Mouse (Mus musculus) neural tube, embryonic 11.5 days (tissue): ENCODE measurements around the gene Ankmy1. TPM values are rescaled to one million over a fixed set of nuclear protein-coding genes. Genes with fewer than 3 reads are reported as not detected.
A peak's percentile ranks its signal among the peaks of the same experiment; 100 is the strongest.

Experiments used
- ATAC-seq: fragments of 200-750 bp; cut with Nextera tagmentation; 2 replicates; pipeline ENCODE4 v1.8.0; 2017; ENCODE audit warnings: moderate number of reproducible peaks, mild to moderate bottlenecking, moderate TSS enrichment, moderate library complexity; ENCODE audit not compliant: insufficient read depth, low FRiP score, low TSS enrichment
- DNase-seq: peaks from one replicate; pipeline ENCODE4 v3.0.0-alpha.2; 2015; ENCODE audit warnings: low spot score
- H3K27ac ChIP-seq: fragments of 300-500 bp; sonication (generic); 2 replicates; pipeline ENCODE4 v1.5.1; 2014; ENCODE audit warnings: low read depth, mild to moderate bottlenecking, low read length
- H3K27me3 ChIP-seq: fragments of 300-500 bp; sonication (generic); 2 replicates; pipeline ENCODE4 v1.6.1; 2014; ENCODE audit warnings: mild to moderate bottlenecking, low read length, mixed read lengths; ENCODE audit not compliant: control insufficient read depth, insufficient read depth
- H3K36me3 ChIP-seq: fragments of 300-500 bp; sonication (generic); 2 replicates; pipeline ENCODE4 v1.6.1; 2014; ENCODE audit warnings: mild to moderate bottlenecking, low read length, moderate library complexity, mixed read lengths; ENCODE audit not compliant: control insufficient read depth, insufficient read depth
- H3K4me1 ChIP-seq: fragments of 300-500 bp; sonication (generic); 2 replicates; pipeline ENCODE4 v1.6.1; 2014; ENCODE audit warnings: low read length, mixed read lengths; ENCODE audit not compliant: control insufficient read depth, insufficient read depth
- H3K4me2 ChIP-seq: fragments of 300-500 bp; sonication (generic); 2 replicates; pipeline ENCODE4 v1.6.1; 2014; ENCODE audit warnings: low read depth, mild to moderate bottlenecking, moderate library complexity
- H3K4me3 ChIP-seq: fragments of 300-500 bp; sonication (generic); 2 replicates; pipeline ENCODE4 v1.5.1; 2014; ENCODE audit warnings: low read depth, low read length
- H3K9ac ChIP-seq: fragments of 300-500 bp; sonication (generic); 2 replicates; pipeline ENCODE4 v1.6.1; 2014; ENCODE audit warnings: mild to moderate bottlenecking, low read length
- H3K9me3 ChIP-seq: fragments of 300-500 bp; sonication (generic); 2 replicates; pipeline ENCODE4 v1.6.1; 2016; ENCODE audit warnings: low read length; ENCODE audit not compliant: control insufficient read depth
- WGBS: fragments of 180-500 bp; shearing (Covaris S2); extraction: QIAGEN DNeasy Blood & Tissue Kit; methylation state at CpG from one replicate; pipeline ENCODE4 v1.1.7; 2014; 5-methylcytosine and 5-hydroxymethylcytosine counted together
- polyA plus RNA-seq: library from polyadenylated mRNA; unstranded; fragments of >200 nt; fragmentation: Nextera tagmentation; extraction: Ambion mirVana; gene quantifications from 2 replicates; pipeline ENCODE4 v1.2.1, GENCODE M21; 2014

The Ankmy1 gene
- polyA plus RNA-seq, 1 experiment from 2014 or later, result 0.23 TPM

- H3K9me3 ChIP-seq, result no peaks in the 10 kb centered on the region
- H3K27ac ChIP-seq, result 0 out of 2 replicates have a peak overlapping the region, but pooled peaks have one; percentile 15
- peak overlapping the region; percentile 24 for H3K4me3 ChIP-seq
- H3K36me3 ChIP-seq, result 0 out of 2 replicates have a peak, but pooled peaks cover 3% of the 10 kb centered on the region
- ATAC-seq (peak; percentile 79), DNase-seq (peak; percentile 76)
- 7% methylated on average over 41 of the region's 41 CpGs for WGBS
- H3K4me2 ChIP-seq, result peak overlapping the region; percentile 51
- H3K4me1 ChIP-seq, result peaks cover 13% of the 10 kb centered on the region
- no peaks in the 10 kb centered on the region for H3K27me3 ChIP-seq
- peak overlapping the region; percentile 50 for H3K9ac ChIP-seq
Measured at GRCm38 (mm10) chr1:92847873-92848839, 54.5 kb downstream of the Ankmy1 start.

GRCm38 (mm10) chr1:92845889-92846288 lies 56.8 kb downstream of the Ankmy1 start:
- no peak overlapping the region for H3K4me3 ChIP-seq
- H3K4me1 ChIP-seq, result peaks cover 13% of the 10 kb centered on the region
- H3K9ac ChIP-seq, result no peak overlapping the region
- DNase-seq (no peak), ATAC-seq (no peak)
- 0 out of 2 replicates have a peak, but pooled peaks cover 3% of the 10 kb centered on the region for H3K36me3 ChIP-seq
- H3K27me3 ChIP-seq, result no peaks in the 10 kb centered on the region
- no peaks in the 10 kb centered on the region for H3K9me3 ChIP-seq
- H3K4me2 ChIP-seq, result no peak overlapping the region
- no peak overlapping the region for H3K27ac ChIP-seq
- WGBS, result 85% methylated on average over 7 of the region's 7 CpGs

- no peak overlapping the region for H3K4me2 ChIP-seq
- H3K4me3 ChIP-seq, result no peak overlapping the region
- H3K27me3 ChIP-seq, result no peaks in the 10 kb centered on the region
- DNase-seq (no peak), ATAC-seq (no peak)
- no peaks in the 10 kb centered on the region for H3K4me1 ChIP-seq
- H3K36me3 ChIP-seq, result 0 out of 2 replicates have a peak, but pooled peaks cover 5% of the 10 kb centered on the region
- 72% methylated on average over 3 of the region's 3 CpGs for WGBS
- H3K9me3 ChIP-seq, result no peaks in the 10 kb centered on the region
- no peak overlapping the region for H3K9ac ChIP-seq
- no peak overlapping the region for H3K27ac ChIP-seq
Measured at GRCm38 (mm10) chr1:92841427-92841826, 61.3 kb downstream of the Ankmy1 start.

GRCm38 (mm10) chr1:92840231-92840890 lies 62.3 kb downstream of the Ankmy1 start:
- no peak overlapping the region for H3K27ac ChIP-seq
- DNase-seq (no peak), ATAC-seq (no peak)
- H3K4me2 ChIP-seq, result no peak overlapping the region
- no peak overlapping the region for H3K9ac ChIP-seq
- H3K9me3 ChIP-seq, result no peaks in the 10 kb centered on the region
- H3K36me3 ChIP-seq, result 0 out of 2 replicates have a peak, but pooled peaks cover 5% of the 10 kb centered on the region
- H3K4me3 ChIP-seq, result no peak overlapping the region
- H3K27me3 ChIP-seq, result no peaks in the 10 kb centered on the region
- WGBS, result 88% methylated on average over 8 of the region's 8 CpGs
- no peaks in the 10 kb centered on the region; the same call in 1 of the 2 replicates for H3K4me1 ChIP-seq

DNA sequence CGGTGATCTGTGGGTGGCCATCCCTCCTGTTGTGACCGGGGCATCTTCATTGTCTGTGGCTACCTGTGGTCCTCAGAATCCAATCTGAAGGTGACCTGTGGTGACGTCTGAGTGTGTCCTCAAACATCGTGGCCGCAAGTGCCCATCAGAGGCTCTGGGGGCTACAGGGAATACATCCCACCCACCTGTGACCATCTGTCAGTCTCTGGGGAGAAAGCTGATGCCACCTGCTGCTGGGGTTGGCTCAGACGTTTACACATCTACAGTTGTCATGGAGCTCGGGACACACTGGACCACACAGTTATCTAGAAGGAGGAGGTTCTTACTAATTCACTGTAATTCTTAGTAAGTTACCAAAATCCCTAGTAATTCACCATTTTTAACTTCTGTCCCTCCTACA lies 63.5 kb downstream of the Ankmy1 start:
- 81% methylated on average over 7 of the region's 7 CpGs for WGBS
- Histone ChIP-seq H3K27me3 (no peaks in the 10 kb centered on the region), H3K4me1 (no peaks in the 10 kb centered on the region; the same call in 1 of the 2 replicates), H3K9ac (no peak overlapping the region), H3K9me3 (no peaks in the 10 kb centered on the region), H3K4me3 (no peak overlapping the region), H3K4me2 (no peak overlapping the region), H3K36me3 (0 out of 2 replicates have a peak, but pooled peaks cover 5% of the 10 kb centered on the region), H3K27ac (no peak overlapping the region)
- no peak for ATAC-seq
- DNase-seq, result no peak

- Histone ChIP-seq H3K9ac (no peak overlapping the region), H3K9me3 (no peaks in the 10 kb centered on the region), H3K27me3 (no peaks in the 10 kb centered on the region), H3K36me3 (0 out of 2 replicates have a peak, but pooled peaks cover 2% of the 10 kb centered on the region), H3K4me3 (no peak overlapping the region), H3K4me1 (peaks cover 8% of the 10 kb centered on the region), H3K27ac (no peak overlapping the region), H3K4me2 (no peak overlapping the region)
- no peak for DNase-seq
- WGBS, result 82% methylated on average over 14 of the region's 14 CpGs
- no peak for ATAC-seq
Measured at GRCm38 (mm10) chr1:92837931-92838833, 64.5 kb downstream of the Ankmy1 start.

- no peak overlapping the region for H3K9ac ChIP-seq
- ATAC-seq, result no peak
- H3K27ac ChIP-seq, result no peak overlapping the region
Measured at GRCm38 (mm10) chr1:92833987-92834706, 68.6 kb downstream of the Ankmy1 start.

More at GRCm38 (mm10) chr1:92833987-92834706, 68.6 kb downstream of the Ankmy1 start:
- Histone ChIP-seq H3K27me3 (no peaks in the 10 kb centered on the region), H3K4me2 (no peak overlapping the region; the same call in 1 of the 2 replicates), H3K4me1 (peaks cover 12% of the 10 kb centered on the region), H3K4me3 (no peak overlapping the region), H3K9me3 (no peaks in the 10 kb centered on the region), H3K36me3 (0 out of 2 replicates have a peak, but pooled peaks cover 2% of the 10 kb centered on the region)
- 69% methylated on average over 7 of the region's 7 CpGs for WGBS
- DNase-seq, result peak; percentile 88
